Mouse (Mus musculus) bone marrow macrophage, adult 2 months (primary cell): ENCODE measurements at regions not wholly inside any gene's neighbourhood (a gene's known extent, or its start where the extent isn't known, plus 50 kb on each side); places are given as distances from the start of the nearest gene placed in this dataset.

ENCODE experiments used
- CTCF ChIP-seq: IDR thresholded peaks from 2 replicates; pipeline ENCODE4 v1.5.1; 2012; ENCODE audit warnings: low read depth, mild to moderate bottlenecking, low read length, moderate library complexity
- POLR2A ChIP-seq: IDR thresholded peaks from 2 replicates; pipeline ENCODE4 v1.6.1; 2012; ENCODE audit warnings: mild to moderate bottlenecking, low read depth, low read length, borderline replicate concordance

GRCm38 (mm10) chr12:58512645-58513044, 243.6 kb upstream of the Clec14a start:
- TF ChIP-seq POLR2A (no peak), CTCF (no peak)
